Mouse (Mus musculus): ENCODE results near the gene Rxrb.

- no peak for TF ChIP-seq CTCF (IDR thresholded peaks at IDR 0.05; ENCODE audit: insufficient read depth, low read length)
- TF ChIP-seq POLR2A (IDR thresholded peaks at IDR 0.05; ENCODE audit: borderline replicate concordance, extremely low read depth, low read depth, low read length): no peak
Measured at GRCm38 (mm10) chr17:34079621-34080020, 48.0 kb downstream of the Rxrb start.
